Mouse (Mus musculus): ENCODE measurements at regions not wholly inside any gene's neighbourhood (a gene's known extent, or its start where the extent isn't known, plus 50 kb on each side); places are given as distances from the start of the nearest gene placed in this dataset.

DNA sequence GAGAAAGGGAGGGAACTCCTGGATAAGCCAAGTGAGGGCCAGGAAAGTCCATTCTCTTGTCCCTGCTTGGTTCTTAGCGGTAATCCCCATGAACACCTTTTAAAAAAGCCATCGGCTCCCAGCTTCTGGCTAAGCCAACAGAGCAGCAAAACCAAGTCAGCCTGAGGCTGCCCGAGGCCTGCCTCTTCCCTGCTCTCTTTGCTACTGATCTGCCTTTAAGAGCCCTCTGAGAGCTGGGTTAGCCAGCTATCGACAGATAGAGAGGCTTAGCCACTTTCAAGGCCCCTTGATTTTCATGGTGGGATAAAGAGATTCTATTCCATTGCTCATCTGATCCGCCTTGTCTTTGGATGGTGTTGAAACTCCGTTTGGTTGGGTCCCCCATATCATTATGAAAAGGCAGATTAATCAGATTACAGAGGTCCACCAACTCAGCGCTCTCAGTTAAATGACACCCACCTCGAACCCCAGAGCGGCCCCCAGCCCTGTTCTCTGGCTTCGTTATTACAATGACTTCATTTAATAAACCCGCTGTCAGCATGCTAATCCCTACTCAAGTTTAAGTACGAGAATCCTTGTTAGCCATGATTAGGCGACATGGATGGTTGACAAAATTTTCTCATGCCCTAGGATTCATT is 66.1 kb downstream of the Slc4a3 start:
- H3K4me3 ChIP-seq (replicated peaks; ENCODE audit: extremely low read depth, low read depth, low read length), result no peak overlapping the region
- TF ChIP-seq POLR2A (IDR thresholded peaks at IDR 0.05; ENCODE audit: borderline replicate concordance, extremely low read depth, low read depth, low read length) (no peak), CTCF (IDR thresholded peaks at IDR 0.05; ENCODE audit: insufficient read depth, low read length) (no peak)
- WGBS, result 81% methylated on average over 13 of the region's 13 CpGs
- H3K4me1 ChIP-seq (ENCODE audit: control insufficient read depth, insufficient read depth, low read length), result no peaks in the 10 kb centered on the region
- DNase-seq, result no peak

DNA sequence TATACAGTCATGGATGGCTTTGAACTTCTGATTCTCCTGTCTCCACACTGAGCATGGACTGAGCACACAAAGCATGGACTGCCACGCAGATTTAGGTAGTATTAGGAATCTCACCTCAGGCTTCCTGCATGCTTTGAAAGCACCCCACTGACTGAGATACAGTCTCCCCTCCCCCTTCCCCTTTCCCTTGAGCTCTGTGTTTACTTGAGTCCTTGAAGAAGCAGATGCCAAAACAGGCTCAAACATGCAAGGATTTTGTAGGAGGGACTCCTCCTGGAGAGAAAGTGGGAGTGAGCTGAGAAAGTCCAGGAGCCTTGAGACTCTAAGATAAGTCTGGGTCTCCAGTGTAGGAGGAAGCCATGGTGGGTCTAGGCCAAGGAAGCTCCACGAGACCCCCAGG is 67.1 kb downstream of the Slc4a3 start:
- no peak overlapping the region for H3K4me3 ChIP-seq (replicated peaks; ENCODE audit: extremely low read depth, low read depth, low read length)
- DNase-seq, result no peak
- no peaks in the 10 kb centered on the region for H3K4me1 ChIP-seq (ENCODE audit: control insufficient read depth, insufficient read depth, low read length)
- 35% methylated on average over 2 of the region's 2 CpGs for WGBS
- no peak for TF ChIP-seq CTCF (IDR thresholded peaks at IDR 0.05; ENCODE audit: insufficient read depth, low read length)
- no peak for TF ChIP-seq POLR2A (IDR thresholded peaks at IDR 0.05; ENCODE audit: borderline replicate concordance, extremely low read depth, low read depth, low read length)

DNA sequence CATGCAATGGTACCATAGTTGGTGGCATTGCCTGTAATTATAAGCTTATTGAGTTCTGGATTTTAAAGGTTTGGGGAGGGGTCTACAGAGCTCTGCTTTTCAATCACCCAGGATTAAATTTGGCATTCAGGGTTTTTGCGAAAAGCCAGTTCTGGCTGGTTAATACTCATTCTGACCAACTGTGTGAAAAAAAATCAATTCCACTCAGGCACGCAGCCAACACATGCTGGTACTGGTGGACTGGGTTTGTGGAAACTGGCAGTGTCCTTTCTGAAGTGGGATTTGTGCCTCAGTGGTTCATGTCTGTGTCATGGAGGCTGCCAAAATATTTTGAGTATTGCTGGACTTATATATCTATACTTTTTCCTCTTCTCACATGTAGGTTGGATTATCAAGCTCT is 70.9 kb downstream of the Slc4a3 start:
- no peak for DNase-seq
- WGBS, result 91% methylated on average over 2 of the region's 2 CpGs
- TF ChIP-seq CTCF (IDR thresholded peaks at IDR 0.05; ENCODE audit: insufficient read depth, low read length), result no peak
- no peak for TF ChIP-seq POLR2A (IDR thresholded peaks at IDR 0.05; ENCODE audit: borderline replicate concordance, extremely low read depth, low read depth, low read length)
- Histone ChIP-seq H3K4me3 (replicated peaks; ENCODE audit: extremely low read depth, low read depth, low read length) (no peak overlapping the region), H3K4me1 (ENCODE audit: control insufficient read depth, insufficient read depth, low read length) (no peaks in the 10 kb centered on the region)

DNA sequence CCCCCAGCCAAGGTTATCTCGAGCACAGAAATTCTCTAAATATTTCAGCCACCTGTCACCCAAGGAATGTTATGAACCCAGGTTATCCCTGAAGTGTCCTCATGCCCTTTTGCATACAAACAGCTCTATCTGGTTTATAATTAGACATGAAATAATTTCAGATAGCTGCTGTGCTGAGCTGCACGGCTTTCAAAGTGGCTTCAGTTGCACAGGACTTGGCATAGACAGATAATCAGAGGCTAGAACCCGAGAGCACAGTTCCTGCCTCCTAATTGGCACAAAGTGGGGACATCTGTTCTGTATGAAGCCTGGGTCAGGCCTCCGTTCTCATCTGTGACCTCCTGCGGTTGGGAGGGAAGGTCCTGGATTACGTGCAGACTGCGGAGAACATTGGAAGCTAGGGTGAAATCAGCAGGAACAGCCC is 72.3 kb downstream of the Slc4a3 start:
- WGBS, result 43% methylated on average over 7 of the region's 7 CpGs
- no peak overlapping the region for H3K4me3 ChIP-seq (replicated peaks; ENCODE audit: extremely low read depth, low read depth, low read length)
- no peaks in the 10 kb centered on the region for H3K4me1 ChIP-seq (ENCODE audit: control insufficient read depth, insufficient read depth, low read length)
- no peak for DNase-seq
- no peak for TF ChIP-seq CTCF (IDR thresholded peaks at IDR 0.05; ENCODE audit: insufficient read depth, low read length)
- TF ChIP-seq POLR2A (IDR thresholded peaks at IDR 0.05; ENCODE audit: borderline replicate concordance, extremely low read depth, low read depth, low read length), result no peak

DNA sequence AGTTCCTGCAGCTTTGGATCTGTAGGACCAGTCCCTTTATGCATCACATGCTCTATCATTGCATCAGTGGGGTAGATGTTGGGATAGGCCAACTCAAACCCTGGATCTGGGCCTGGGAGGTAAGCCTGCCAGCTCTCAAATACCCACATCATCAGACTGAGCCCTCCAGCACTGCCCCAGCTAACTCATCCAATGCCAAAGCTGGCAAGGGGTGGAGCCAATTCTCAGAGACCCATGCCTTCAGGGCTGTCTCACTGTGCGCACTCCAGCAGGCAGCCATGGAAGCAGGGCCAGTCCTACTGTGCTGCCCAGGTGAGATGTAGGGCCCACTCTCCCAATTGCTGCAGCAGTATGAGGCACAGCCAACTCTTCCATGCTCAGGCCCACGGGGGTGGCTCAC is 84.2 kb downstream of the Slc4a3 start:
- Histone ChIP-seq H3K4me3 (replicated peaks; ENCODE audit: extremely low read depth, low read depth, low read length) (no peak overlapping the region), H3K4me1 (ENCODE audit: control insufficient read depth, insufficient read depth, low read length) (no peaks in the 10 kb centered on the region)
- TF ChIP-seq POLR2A (IDR thresholded peaks at IDR 0.05; ENCODE audit: borderline replicate concordance, extremely low read depth, low read depth, low read length) (no peak), CTCF (IDR thresholded peaks at IDR 0.05; ENCODE audit: insufficient read depth, low read length) (no peak)
- 83% methylated on average over 2 of the region's 2 CpGs for WGBS
- DNase-seq, result no peak

DNA sequence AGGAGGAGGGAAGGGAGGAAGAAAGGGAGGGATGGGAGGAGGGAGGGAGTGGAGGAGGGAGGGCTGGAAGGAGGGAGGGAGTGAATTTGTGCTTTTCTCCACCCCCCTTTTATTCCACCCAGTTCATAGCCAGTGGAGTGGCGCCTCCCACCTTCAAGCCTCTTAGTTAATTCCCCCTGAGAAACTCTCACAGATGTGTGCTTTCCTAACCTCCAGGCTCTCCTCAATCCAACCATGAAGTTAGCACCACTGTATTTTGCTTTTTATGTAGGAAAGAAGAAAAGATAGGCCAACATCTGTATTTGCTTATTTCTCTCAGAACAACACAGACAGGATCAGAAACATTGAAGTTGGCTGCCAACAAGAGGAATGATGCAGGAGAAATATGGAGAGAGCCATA is 85.7 kb downstream of the Slc4a3 start:
- H3K4me1 ChIP-seq (ENCODE audit: control insufficient read depth, insufficient read depth, low read length), result no peaks in the 10 kb centered on the region
- H3K4me3 ChIP-seq (replicated peaks; ENCODE audit: extremely low read depth, low read depth, low read length), result no peak overlapping the region
- no peak for DNase-seq
- WGBS, result 78% methylated on average over 1 of the region's 1 CpGs
- TF ChIP-seq CTCF (IDR thresholded peaks at IDR 0.05; ENCODE audit: insufficient read depth, low read length), result no peak
- no peak for TF ChIP-seq POLR2A (IDR thresholded peaks at IDR 0.05; ENCODE audit: borderline replicate concordance, extremely low read depth, low read depth, low read length)

DNA sequence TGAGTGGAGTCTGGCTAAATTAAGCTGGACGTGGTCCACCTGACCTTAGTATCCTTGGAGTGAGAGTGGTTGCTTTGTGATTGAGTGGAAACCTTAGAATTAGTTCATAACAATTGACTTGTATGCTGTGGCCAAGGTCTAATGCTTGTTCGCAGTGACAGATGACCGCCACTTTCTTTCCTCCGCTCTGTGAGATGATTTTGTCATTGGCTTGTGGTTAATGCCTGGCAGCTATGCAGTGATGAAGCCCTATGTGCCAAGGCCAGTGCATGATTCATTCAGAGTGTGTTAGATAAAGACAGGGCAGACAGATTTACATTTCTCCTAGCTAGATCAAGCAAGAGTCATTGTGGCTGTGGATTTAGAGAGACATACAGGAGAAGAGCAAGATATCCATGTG is 89.5 kb downstream of the Slc4a3 start:
- WGBS, result 87% methylated on average over 4 of the region's 4 CpGs
- H3K4me3 ChIP-seq (replicated peaks; ENCODE audit: extremely low read depth, low read depth, low read length), result no peak overlapping the region
- no peaks in the 10 kb centered on the region for H3K4me1 ChIP-seq (ENCODE audit: control insufficient read depth, insufficient read depth, low read length)
- DNase-seq, result no peak
- TF ChIP-seq POLR2A (IDR thresholded peaks at IDR 0.05; ENCODE audit: borderline replicate concordance, extremely low read depth, low read depth, low read length) (no peak), CTCF (IDR thresholded peaks at IDR 0.05; ENCODE audit: insufficient read depth, low read length) (no peak)

DNA sequence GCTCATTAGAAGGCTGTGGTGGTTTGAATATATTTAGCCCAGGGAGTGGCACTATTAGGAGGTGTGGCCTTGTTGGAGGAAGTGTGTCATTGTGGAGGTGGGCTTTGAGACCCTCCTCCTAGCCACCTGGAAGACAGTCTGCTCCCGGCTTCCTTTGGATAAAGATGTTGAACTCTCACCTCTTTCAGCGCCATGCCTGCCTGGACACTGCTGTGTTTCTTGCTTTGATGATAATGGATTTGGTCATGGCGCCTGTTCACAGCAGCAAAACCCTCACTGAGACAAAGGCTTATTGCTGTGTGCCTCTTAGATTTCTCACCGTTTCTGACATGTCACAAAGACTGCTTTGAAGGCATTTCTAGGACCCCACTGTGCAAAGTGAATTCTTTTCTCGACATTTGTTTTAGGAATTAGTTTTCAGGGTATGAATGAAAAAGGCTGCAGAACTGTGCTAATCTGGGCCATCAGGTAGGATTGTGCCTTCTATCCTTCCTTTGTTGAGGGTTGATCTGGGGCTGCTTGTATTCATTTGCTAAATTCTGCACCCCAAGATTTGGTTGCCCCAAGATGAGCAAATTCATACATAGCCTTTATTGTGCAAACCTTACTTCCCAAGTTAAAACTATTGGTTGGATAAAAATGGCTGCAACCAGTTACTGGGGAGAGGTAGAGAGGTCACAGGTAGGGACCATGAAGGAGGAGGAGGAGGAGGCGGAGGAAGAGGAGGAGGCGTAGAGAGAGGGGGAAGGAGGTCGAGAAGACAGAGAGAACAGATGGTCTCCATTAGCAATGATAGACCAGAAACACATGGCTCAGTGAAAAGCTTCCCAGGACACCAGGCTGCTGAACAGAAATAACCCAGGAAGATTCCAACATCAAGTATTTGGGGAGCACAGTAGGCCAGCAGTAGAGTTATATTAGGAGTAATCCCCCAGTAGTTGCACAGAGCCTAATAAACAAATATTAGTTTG is 93.2 kb downstream of the Slc4a3 start:
- Histone ChIP-seq H3K4me1 (ENCODE audit: control insufficient read depth, insufficient read depth, low read length) (no peaks in the 10 kb centered on the region), H3K4me3 (replicated peaks; ENCODE audit: extremely low read depth, low read depth, low read length) (no peak overlapping the region)
- 77% methylated on average over 8 of the region's 8 CpGs for WGBS
- no peak for DNase-seq
- TF ChIP-seq CTCF (IDR thresholded peaks at IDR 0.05; ENCODE audit: insufficient read depth, low read length) (no peak), POLR2A (IDR thresholded peaks at IDR 0.05; ENCODE audit: borderline replicate concordance, extremely low read depth, low read depth, low read length) (no peak)

DNA sequence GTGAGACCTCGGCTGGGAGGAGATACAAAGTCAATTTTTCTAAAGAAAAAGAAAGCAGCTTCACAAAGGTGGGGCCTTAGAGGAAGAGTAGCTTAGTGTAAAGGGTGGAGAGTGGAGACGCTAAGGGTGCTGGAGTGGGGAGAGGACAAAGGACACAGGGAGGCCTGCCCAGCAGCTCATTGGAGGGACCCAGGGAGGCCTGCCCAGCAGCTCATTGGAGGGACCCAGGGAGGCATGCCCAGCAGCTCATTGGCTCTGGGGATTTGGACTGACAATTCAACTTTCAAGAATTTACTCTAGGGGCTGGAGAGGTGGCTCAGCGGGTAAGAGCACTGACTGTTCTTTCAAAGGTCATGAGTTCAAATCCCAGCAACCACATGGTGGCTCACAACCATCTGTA is 96.4 kb downstream of the Slc4a3 start:
- 55% methylated on average over 3 of the region's 3 CpGs for WGBS
- no peaks in the 10 kb centered on the region for H3K4me1 ChIP-seq (ENCODE audit: control insufficient read depth, insufficient read depth, low read length)
- no peak overlapping the region for H3K4me3 ChIP-seq (replicated peaks; ENCODE audit: extremely low read depth, low read depth, low read length)
- DNase-seq, result no peak
- TF ChIP-seq CTCF (IDR thresholded peaks at IDR 0.05; ENCODE audit: insufficient read depth, low read length) (no peak), POLR2A (IDR thresholded peaks at IDR 0.05; ENCODE audit: borderline replicate concordance, extremely low read depth, low read depth, low read length) (no peak)
